Mouse (Mus musculus): ENCODE measurements around the gene Pcgf1.

GRCm38 (mm10) chr6:83122961-83123360 is 45.3 kb downstream of the Pcgf1 start:
- TF ChIP-seq GATA1 (IDR thresholded peaks at IDR 0.05; ENCODE audit: low read length) = no peak
- TF ChIP-seq TAL1 (IDR thresholded peaks at IDR 0.05; ENCODE audit: low read length) = no peak
